Mouse (Mus musculus) left cerebral cortex, adult 9 months (tissue): ENCODE measurements around the gene Ffar3.
"Not testable (repeated sequence)": the region's sequence is repeated elsewhere in the genome, so short reads cannot be mapped to it uniquely, and the experiment has no call there.

Experiments
- DNase-seq, 2 experiments: peaks; one replicate each; pipeline ENCODE4 v3.0.0; 2022; ENCODE audit warnings: low spot score in 2 of 2

Gene Ffar3

DNA sequence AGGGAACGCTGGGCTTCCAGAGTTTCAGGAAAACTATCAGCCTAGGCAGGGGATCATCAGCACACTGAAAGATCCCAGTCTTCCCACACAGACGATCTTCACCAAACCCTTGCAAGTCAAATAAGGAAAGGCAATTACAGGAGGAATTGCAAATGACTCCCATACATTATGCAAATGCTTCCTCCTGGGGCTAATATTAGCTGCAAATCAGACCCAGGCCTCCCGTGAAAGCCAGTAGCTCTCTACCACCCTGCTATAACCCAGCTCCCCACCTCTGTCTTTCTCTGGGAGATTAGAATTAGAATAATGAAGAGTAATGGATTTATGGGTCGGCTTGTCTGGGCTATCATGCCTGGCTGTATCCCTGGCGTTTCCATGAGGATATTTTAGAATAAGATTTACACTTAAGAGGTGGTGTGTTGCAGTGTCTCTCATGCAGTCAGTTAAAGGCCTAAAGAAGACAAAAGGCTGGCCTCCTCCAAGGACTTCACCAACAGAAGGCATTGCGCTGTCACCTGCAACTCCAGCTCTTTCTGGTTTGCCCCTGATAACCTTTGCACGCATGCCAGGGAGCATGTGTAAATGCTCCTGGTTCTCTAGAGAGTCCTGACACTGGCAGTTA, 11.2 kb downstream of the Ffar3 start:
- peak in 1 of 2 experiments; percentile 5 for DNase-seq

DNA sequence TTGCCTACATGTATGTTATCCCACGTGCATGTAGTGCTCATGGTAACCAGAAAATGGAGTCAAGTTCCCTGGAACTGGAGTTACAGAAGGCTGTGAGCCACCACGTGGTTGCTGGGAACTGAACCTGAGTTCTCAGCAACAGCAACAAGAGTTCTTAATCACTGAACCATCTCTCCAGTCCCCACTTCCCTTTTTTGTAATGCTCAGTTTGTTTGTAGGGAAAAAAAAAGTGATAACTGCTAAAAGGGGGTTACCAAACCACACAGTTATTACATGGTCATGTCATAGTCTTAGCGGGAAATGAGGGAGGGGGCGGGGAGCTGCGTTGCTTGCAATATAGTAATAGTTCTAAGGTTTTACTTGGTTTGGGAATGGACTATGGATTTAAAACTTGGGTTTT, 13.9 kb downstream of the Ffar3 start:
- DNase-seq = no peak

DNA sequence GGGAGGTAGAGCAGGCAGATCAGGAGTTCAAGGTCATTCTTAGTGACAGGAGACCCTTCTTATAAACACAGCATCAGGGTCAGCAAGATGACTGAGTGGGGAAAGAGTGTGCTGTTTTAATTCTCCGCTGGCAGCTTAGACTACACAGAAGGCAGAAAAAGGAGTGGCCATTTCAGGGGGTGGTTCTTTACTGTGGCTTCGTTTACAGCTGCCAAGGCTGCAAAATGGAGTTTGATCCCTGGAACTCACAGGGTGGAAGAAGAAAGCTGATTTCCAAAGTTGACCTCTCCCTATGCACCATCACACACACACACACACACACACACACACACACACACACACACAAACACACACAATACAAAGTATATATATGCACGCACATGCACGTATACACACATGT, 14.6 kb downstream of the Ffar3 start:
- DNase-seq = no peak

DNA sequence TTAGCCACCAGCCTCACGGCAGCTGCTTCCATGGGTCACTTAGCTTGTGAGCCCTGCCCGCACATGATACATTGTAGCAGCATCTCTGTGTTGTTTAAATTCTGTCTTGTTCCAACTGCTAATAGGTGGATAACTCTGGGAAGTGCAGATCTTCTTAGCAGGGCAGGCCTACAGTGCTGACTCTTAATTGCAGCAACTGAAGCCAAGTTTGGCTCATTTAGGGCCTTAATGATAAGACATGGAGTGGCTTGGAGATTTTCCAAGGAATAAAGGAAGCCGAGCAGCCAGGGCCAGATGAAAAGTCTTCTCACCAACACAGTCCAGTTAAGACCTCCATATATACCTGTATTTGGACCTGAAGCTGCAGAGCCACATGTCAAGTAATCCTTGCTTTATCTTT, 15.7 kb downstream of the Ffar3 start:
- DNase-seq = no peak

DNA sequence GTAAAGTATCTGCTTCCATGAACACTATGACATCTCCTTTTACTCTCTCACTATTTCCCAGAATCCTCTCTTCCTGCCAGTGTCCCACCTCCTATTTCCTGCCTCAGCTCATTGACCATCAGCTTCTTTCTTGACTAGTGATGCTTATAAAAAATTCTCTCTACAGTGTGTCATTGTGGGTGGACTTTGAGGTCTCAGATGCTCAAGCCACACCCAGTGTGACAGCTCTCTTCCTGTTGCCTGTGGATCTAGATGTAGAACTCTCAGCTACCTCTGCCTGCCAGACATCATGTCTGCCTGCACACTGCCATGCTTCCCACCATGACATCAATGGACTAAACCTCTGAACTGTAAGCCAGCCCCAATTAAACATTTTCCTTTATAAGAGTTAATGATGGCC, 18.7 kb downstream of the Ffar3 start:
- no peak for DNase-seq

DNA sequence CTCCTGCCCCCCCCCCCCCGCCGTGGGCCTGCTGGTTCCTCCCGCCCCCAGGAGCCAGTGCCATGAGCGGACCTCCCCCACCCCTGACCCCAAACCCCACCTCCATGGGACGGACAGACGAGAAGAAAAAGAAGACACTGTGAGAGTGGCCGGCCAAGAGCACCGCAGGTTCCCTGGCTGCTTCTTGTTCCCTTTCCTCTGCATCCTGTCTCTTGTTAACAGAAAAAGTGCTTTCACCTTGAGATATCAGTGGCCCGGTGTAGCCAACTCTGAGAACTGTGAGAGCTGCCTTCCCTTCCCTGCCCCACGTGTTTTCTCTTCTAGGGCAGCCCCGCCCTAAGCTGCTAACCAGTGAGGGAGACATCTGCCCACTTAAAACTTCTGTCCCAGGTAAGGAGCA, 23.3 kb downstream of the Ffar3 start:
- DNase-seq = not testable (repeated sequence)

DNA sequence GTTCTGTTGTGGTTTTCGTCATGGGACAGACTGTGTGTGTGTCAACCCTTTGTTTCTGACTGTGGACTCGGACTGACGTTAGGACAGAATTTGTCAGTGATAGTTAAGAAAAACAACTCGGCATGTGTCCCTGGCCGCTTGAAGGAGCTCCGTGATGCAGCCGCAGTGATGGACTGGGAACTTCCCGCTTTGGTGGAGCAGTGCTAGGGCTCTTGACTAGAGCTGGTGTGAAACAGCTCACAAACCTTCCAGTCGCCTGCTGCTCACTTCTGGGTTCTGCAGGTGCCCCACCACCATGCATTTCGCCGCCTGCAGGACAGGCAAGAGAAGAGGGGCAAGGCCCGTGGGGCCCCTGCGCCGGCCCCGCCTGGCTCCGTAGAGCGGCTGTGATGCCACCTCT, 23.7 kb downstream of the Ffar3 start:
- no peak for DNase-seq

DNA sequence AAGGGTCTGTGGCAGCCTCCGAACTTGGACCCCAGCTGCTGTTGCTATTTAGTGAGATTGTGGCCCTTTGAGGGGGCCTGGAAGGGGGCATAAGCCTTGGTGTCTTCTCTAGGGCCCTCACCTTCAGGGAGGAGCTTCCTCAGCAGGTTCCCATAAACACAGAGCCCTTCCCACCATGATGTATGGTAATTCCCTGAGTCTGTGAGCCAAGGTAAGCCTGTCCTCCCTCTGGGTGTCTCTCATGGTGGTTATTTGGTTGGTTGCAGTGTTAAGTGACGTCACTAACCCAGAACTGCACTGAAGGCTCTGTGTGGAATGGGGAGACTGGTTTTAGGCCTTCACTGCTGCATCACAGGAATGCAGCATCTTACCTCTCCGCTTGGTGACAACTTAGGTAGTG, 26.6 kb downstream of the Ffar3 start:
- DNase-seq = no peak

DNA sequence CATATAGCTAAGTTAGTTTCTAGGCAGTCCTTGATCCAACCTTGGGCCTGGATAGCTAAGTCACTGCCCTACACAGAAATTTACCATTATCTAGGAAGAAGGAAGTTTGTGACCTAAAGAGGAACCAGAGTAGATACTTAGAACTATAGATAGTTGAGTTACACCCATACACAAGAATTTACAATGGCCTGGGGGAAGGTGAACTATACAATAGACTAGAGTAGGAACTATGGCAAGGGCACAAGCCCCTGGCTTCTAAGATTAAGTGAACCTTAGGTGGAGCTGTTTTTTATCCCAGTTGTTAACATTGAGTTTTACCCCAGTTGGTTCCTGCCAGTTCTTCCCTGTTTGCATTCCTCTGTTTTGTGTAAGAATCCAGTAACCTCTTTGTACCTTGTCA, 27.1 kb downstream of the Ffar3 start:
- not testable (repeated sequence) for DNase-seq

DNA sequence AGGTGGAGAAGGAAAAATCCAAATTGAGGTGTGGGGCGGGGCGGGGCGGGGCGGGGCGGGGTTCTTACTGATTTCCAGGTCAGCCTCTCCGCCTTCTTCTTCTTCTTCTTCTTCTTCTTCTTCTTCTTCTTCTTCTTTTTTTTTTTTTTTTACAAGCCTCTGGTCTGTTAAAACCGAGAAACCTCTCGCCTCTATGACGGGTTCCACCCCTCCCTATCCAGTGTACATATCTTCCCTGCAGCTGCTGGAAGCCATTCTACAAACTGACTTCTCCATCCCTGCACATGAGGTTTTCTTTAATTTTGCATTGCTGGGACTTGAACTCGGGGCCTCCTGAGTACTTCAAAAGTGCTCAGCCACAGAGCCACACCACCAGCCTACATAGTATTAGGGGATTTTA, 29.3 kb downstream of the Ffar3 start:
- DNase-seq = no peak

DNA sequence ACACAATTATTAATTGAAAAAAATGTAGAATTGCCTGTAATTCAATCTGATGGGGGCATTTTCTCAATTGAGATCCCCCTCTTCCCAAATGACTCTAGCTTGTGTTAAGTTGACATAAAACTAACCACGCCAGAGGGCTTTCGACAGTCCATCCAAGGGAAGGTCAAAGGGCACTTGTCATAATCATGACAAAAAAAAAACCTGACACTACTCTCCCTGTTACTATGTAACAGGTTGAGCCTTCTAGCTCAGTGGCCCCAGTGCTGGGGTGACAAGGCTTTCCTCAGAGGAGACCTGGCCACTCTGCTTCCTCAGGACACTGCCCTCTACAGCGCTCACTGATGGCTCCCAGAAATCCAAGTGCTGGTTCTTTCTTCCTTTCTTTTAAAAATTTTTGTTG, 31.7 kb downstream of the Ffar3 start:
- DNase-seq = no peak

DNA sequence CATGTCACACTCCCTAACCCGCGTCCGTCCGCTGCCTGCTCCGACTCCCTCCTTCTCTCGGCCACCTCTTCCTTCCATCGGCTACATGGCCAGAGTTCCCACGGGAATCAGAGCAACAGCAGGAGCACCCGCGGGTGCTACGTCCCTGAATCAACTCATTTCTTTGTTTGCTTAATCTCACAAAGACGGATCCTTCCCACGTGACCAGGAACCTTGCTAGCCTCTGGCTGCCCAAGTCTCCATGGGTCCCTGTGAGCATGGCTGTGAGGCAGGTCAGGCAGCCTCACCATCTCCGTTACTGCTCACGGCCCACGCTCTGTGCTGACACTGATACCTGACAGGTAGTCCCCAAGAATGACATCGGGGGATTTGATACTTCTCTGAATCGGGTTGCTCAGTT, 32.3 kb downstream of the Ffar3 start, which contains the start of gene Ffar2:
Gene Ffar2, minus strand, starts transcription at position 101 of the 400 bp plus-strand sequence.
- DNase-seq = no peak

DNA sequence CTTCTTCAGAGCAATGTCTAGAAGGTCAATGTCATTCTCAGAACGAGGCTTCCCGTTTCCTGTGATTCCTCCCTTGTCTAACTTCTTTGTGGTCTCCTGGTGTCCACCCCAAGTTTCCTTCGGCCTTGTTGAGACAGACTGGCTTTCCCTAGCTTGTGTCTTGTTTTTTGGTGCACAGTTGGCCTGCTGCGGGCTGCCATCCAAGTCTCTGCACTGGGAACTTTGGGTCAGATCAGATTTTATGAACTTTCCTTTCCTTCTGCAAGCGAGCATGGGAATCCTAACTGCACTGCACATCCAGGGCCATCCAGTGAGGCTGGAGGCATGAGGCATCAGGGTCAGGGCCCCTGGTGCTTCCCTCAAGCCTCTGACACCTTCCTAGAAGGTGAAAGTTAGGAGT, 34.4 kb downstream of the Ffar3 start:
- no peak for DNase-seq

DNA sequence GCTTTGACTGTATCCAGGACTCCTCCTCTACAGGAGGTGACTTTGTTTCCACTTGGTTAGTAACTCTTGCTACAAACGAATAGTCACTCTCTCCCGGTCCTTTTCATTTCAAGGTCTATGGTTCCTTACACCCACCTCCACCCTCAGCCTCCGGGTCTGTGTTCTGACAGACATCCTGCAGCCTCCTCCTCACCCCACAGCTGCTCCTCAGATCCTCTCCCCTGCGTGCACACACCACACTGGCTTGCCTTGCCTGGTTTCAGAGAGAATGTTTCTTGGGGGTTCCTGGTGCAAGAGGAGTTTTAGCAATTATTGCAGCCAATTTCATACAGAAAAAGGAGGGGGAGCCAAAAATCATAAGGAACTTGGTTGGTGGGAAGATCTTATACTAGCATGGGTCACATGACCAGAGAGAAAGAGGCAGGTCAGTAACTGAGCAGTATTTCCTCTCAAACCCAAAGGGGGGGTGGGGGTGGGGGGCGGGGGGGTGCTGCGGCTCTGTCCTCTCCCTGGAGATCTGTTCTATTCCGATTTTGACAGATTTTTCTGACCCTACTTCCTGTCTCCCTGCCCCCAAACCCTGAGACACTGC, 35.0 kb downstream of the Ffar3 start:
- no peak for DNase-seq

DNA sequence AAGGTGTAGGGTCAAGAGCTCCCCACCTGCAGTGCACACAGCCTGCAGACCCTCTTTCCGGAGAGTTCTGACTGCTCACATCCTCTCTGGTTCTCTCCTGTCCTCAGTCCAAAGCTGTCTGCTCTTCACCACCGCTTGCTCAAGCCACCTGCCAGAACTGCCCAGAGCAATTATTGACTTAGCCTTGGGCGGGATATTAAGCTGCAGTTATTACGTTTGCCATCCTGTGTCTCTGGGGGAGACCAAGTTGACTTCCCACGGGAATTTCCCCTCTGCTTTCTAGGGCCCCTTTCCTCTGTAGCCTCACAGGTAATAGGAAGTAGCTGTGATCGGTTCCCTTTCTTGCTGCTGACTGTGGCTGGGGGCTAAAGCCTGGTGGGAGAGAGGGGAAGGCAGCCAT, 35.8 kb downstream of the Ffar3 start:
- DNase-seq = no peak

DNA sequence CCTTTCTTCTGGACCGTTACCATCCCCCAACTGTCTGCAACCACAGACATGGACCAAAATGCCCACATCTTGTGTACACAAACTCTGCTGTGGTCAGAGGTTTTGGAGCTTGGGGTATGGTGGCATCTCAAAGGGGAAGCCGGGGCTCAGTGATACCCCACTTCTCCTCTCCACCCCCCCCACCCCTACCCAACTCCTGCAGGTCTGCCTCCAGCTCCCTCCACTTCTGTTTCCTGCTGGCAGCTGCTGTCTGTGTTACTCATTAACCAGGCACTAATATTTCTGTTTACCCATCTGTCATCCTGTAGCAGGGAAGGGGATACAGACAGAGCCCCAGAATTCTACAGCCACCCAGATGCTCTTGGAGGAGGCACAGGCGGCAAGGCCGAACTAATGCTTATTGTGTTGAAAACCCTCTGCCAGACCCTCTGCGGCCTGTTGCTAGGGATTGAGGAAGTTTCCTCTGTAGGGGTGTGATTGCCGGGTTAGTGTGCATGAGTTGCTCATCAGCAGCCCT, 43.6 kb downstream of the Ffar3 start:
- DNase-seq = no peak

DNA sequence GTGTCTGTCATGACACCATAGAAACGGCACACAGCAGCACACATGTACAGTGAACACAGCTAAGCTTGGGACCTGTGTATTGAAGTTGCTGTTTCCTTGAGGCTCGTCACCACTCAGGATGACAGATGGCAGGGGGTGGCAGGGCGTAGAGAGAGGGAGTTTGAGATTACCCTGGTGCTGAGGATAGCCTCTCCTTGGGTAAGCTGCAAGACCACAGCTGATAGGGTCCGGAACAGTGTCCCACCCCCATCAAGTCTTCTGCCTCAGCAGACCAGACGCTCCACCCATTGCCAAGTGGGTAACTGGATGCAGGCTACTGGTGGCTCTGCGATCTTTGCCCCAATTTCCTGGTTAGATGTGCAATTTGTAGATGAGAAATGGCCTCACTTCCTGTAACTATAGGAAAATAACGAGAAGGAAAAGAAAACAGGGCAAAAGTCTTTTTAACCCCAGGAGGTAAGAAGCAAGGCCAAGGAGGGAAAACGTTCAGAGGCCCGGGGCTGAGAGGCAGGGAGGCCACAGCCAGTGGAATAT, 44.2 kb downstream of the Ffar3 start:
- no peak for DNase-seq

DNA sequence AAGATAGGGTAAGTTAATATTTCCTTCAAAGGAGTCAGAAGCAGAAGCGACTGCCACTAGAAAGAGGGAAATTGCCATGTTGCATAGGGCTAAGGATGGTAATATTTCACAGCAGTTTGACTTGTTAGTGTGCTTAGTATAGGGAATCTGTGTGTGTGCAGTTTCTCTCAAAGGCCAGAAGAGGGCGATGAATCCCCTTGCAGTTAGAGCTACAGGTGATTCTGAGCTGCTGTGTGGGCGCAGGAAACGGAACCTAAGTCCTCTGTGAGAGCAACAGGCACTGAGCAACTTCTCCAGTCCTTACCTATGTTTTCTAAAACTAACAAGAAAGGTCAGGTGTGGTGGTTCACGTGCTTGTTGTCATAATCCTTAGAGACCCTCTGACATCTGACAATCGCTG, 45.7 kb downstream of the Ffar3 start:
- DNase-seq = no peak

DNA sequence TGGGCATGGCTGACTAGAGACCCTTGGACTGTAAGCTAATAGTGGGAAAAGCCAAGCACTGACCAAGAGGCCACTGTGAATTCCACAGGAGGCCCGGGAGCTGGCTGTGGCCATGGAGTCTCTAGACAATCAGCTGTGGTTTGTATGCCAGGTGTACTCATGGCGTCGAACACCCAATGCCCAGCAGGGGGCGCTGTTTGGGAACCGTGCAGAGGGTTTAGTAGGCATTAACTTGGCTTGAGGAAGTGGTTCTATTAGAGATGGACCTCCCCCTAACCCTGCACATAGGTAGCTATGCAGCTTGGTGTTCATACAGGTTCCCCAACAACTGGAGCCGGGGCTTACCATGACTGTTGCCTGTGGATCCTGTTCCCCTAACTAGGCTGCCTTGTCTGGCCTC, 50.1 kb downstream of the Ffar3 start:
- no peak for DNase-seq
